Mouse (Mus musculus) stomach, embryonic 14.5 days (tissue): Measurements from ENCODE around the gene Acsm5. TPM values are rescaled to one million over a fixed set of nuclear protein-coding genes. Genes with fewer than 3 reads are reported as not detected.

ENCODE experiments used
- ATAC-seq: fragments of 200-750 bp; cut with Nextera tagmentation; 2 replicates; pipeline ENCODE4 v1.8.0; 2017; ENCODE audit warnings: low read depth, moderate TSS enrichment; ENCODE audit not compliant: insufficient number of reproducible peaks, insufficient read depth, low FRiP score
- H3K27ac ChIP-seq: fragments of 300-500 bp; sonication (generic); 2 replicates; pipeline ENCODE4 v1.5.1; 2014; ENCODE audit warnings: mild to moderate bottlenecking, low read length, moderate library complexity, mixed read lengths
- H3K27me3 ChIP-seq: fragments of 300-500 bp; sonication (generic); 2 replicates; pipeline ENCODE4 v1.6.1; 2014; ENCODE audit warnings: low read length, control low read depth, mixed read lengths; ENCODE audit not compliant: control insufficient read depth, insufficient read depth
- H3K36me3 ChIP-seq: fragments of 300-500 bp; sonication (generic); 2 replicates; pipeline ENCODE4 v1.6.1; 2014; ENCODE audit warnings: mild to moderate bottlenecking, control low read depth, low read length, moderate library complexity, mixed read lengths; ENCODE audit not compliant: control insufficient read depth, insufficient read depth
- H3K4me1 ChIP-seq: fragments of 300-500 bp; sonication (generic); 2 replicates; pipeline ENCODE4 v1.6.1; 2014; ENCODE audit warnings: low read length, control low read depth, mixed read lengths; ENCODE audit not compliant: control insufficient read depth, insufficient read depth
- H3K4me2 ChIP-seq: fragments of 300-500 bp; sonication (generic); replicated peaks from 2 replicates; pipeline ENCODE4 v1.6.1; 2014; ENCODE audit warnings: low read depth, low read length, control low read depth
- H3K4me3 ChIP-seq: fragments of 300-500 bp; sonication (generic); 2 replicates; pipeline ENCODE4 v1.5.1; 2014; ENCODE audit warnings: low read depth, low read length, control low read depth
- H3K9ac ChIP-seq: fragments of 300-500 bp; sonication (generic); replicated peaks from 2 replicates; pipeline ENCODE4 v1.6.1; 2014; ENCODE audit warnings: low read depth, mild to moderate bottlenecking, control low read depth, low read length, moderate library complexity, mixed read lengths
- H3K9me3 ChIP-seq: fragments of 300-500 bp; sonication (generic); 2 replicates; pipeline ENCODE4 v1.6.1; 2016; ENCODE audit warnings: low read depth, low read length, control low read depth; ENCODE audit not compliant: control insufficient read depth
- WGBS: fragments of 180-500 bp; shearing (Covaris S2); extraction: QIAGEN DNeasy Blood & Tissue Kit; methylation state at CpG from one replicate; pipeline ENCODE4 v1.1.7; 2014; 5-methylcytosine and 5-hydroxymethylcytosine counted together
- polyA plus RNA-seq: library from polyadenylated mRNA; unstranded; fragments of >200 nt; fragmentation: Nextera tagmentation; extraction: Ambion mirVana; gene quantifications from 2 replicates; pipeline ENCODE4 v1.2.1, GENCODE M21; 2014

The Acsm5 gene
- polyA plus RNA-seq, 1 experiment from 2014 or later = not detected

DNA sequence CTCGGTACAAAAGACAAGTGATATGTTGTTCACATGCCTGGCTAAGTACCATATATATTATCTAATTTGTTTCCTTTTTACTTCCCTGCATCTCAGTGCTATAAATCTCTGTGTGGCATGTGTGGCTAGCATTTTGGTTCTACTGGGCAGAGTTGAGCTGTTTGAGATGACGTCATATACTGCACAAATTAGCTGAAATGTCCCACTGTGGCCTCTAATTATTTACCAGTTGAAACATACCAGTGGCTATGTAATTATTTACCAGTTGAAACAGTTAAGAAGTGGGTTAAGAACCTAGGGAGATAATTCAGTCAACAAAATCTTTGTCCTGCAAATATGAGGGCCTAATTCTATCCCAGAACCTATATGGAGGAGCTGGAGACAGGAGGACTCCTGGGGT lies 8.3 kb downstream of the Acsm5 start:
- Histone ChIP-seq H3K4me3 (no peak overlapping the region), H3K27me3 (no peaks in the 10 kb centered on the region), H3K9me3 (no peaks in the 10 kb centered on the region), H3K4me1 (no peaks in the 10 kb centered on the region), H3K27ac (no peak overlapping the region), H3K36me3 (no peaks in the 10 kb centered on the region), H3K9ac (no peak overlapping the region), H3K4me2 (no peak overlapping the region)
- no peak for ATAC-seq
- WGBS = 60% methylated on average over 2 of the region's 2 CpGs

DNA sequence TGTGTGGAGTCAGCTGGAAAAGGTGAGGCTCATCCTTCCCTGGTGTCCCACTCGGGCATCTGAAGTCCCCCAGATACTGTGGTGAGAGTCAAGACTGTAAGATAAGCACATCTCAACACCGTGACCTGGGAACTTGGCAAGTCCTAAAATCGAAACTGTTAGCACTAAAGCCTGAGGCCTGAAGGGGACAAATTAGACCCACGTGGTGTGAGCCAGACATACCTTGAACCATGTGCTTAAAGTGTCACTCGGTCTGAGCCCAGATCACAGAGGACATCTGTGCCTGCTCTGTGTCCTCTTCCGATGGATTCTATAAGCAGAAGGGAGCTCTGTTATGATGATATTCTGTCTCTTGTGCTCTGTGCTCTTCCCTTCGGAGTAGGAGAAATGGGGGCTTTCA lies 9.4 kb downstream of the Acsm5 start:
- no peak overlapping the region for H3K9ac ChIP-seq
- no peaks in the 10 kb centered on the region for H3K4me1 ChIP-seq
- no peaks in the 10 kb centered on the region for H3K9me3 ChIP-seq
- H3K4me2 ChIP-seq = no peak overlapping the region
- WGBS = 72% methylated on average over 7 of the region's 7 CpGs
- H3K36me3 ChIP-seq = no peaks in the 10 kb centered on the region
- H3K27ac ChIP-seq = no peak overlapping the region
- no peak overlapping the region for H3K4me3 ChIP-seq
- H3K27me3 ChIP-seq = no peaks in the 10 kb centered on the region
- no peak for ATAC-seq

DNA sequence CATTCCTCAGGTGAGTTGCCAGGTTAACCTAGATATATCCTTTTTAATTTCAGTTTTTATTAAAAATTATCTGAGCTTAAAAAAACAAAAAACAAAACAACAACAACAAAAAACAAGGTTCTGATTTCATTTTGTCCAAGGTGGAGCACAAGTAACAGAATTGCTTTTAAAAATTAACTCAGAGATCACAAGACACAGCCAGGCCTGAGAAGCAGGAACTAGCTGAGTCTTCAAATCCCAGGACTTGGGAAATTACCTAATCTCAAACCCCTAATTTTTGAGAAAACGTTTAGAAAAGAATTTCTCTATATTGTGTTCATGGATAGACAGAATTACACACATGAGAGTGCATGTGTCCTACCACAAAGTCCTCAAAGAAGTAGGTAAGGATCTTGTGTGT lies 13.7 kb downstream of the Acsm5 start:
- Histone ChIP-seq H3K4me2 (no peak overlapping the region), H3K4me1 (no peaks in the 10 kb centered on the region), H3K9ac (no peak overlapping the region), H3K4me3 (no peak overlapping the region), H3K36me3 (no peaks in the 10 kb centered on the region), H3K27ac (no peak overlapping the region), H3K9me3 (no peaks in the 10 kb centered on the region), H3K27me3 (no peaks in the 10 kb centered on the region)
- WGBS = 53% methylated on average over 1 of the region's 1 CpGs
- no peak for ATAC-seq

DNA sequence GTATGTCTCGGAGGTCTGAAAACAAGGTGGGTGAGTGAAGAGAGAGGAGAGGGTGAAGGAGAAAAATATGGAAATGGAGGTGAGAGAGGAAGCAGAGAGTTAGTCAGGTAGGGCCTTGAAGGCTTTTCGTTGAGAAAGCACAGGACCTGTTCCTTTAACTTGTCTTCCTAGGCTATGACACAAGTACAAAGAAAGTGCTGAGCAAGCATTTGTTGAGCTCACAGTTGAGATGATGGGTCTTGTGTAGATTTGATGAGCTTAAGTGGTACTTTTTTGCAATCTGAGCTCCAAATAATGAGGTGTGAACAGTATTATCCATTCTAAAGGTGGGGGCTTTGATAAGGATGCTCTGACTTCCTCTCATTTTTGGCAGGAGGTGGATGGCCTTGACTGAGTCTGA lies 15.1 kb downstream of the Acsm5 start:
- 78% methylated on average over 2 of the region's 2 CpGs for WGBS
- no peaks in the 10 kb centered on the region for H3K4me1 ChIP-seq
- H3K4me3 ChIP-seq = no peak overlapping the region
- no peaks in the 10 kb centered on the region for H3K27me3 ChIP-seq
- H3K27ac ChIP-seq = no peak overlapping the region
- no peaks in the 10 kb centered on the region for H3K36me3 ChIP-seq
- no peaks in the 10 kb centered on the region for H3K9me3 ChIP-seq
- H3K9ac ChIP-seq = no peak overlapping the region
- H3K4me2 ChIP-seq = no peak overlapping the region
- ATAC-seq = no peak

DNA sequence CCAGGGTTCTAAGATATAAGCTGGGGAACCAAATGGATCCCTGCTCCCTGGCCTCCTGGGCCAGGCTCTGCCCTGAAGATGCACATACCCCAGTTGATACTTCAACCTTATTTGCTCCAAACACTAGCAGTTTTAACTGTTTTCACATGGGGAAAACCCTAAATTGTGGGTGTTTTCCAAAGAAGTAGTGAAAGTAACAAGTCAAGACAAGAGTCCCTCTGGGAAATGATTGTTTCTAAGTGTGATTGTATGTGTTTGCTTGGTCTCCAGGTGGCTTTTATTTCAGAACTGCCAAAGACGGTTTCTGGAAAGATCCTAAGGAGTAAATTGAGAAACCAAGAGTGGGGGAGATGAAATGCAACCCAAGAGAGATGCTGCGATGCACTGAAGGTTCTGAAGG lies 23.2 kb downstream of the Acsm5 start:
- Histone ChIP-seq H3K27me3 (no peaks in the 10 kb centered on the region), H3K4me2 (no peak overlapping the region), H3K27ac (no peak overlapping the region), H3K9ac (no peak overlapping the region), H3K9me3 (no peaks in the 10 kb centered on the region), H3K4me3 (no peak overlapping the region), H3K4me1 (no peaks in the 10 kb centered on the region), H3K36me3 (no peaks in the 10 kb centered on the region)
- ATAC-seq = no peak
- WGBS = 84% methylated on average over 2 of the region's 2 CpGs

DNA sequence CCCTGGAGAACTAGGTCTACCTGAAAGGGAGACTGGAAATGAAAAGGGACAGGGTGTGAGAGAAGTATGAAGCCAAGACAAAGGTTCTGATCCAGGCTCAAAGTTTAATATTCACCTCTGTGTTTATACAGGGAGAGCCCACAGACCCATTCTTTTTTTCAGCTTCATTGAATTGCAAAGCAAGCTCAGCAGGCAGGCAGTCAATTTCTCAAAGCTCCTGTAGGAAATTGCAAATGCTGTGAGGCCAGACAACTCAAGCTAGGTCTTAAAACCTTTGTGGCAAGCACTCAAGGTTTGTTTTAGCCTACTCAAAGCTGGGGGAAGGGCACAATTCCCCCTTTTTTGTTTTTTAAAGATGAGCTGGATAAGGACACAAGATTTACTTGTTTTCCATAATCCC lies 26.3 kb downstream of the Acsm5 start:
- Histone ChIP-seq H3K4me2 (no peak overlapping the region), H3K27me3 (no peaks in the 10 kb centered on the region), H3K36me3 (no peaks in the 10 kb centered on the region), H3K27ac (no peak overlapping the region), H3K4me1 (no peaks in the 10 kb centered on the region), H3K4me3 (no peak overlapping the region), H3K9me3 (no peaks in the 10 kb centered on the region), H3K9ac (no peak overlapping the region)
- no peak for ATAC-seq

DNA sequence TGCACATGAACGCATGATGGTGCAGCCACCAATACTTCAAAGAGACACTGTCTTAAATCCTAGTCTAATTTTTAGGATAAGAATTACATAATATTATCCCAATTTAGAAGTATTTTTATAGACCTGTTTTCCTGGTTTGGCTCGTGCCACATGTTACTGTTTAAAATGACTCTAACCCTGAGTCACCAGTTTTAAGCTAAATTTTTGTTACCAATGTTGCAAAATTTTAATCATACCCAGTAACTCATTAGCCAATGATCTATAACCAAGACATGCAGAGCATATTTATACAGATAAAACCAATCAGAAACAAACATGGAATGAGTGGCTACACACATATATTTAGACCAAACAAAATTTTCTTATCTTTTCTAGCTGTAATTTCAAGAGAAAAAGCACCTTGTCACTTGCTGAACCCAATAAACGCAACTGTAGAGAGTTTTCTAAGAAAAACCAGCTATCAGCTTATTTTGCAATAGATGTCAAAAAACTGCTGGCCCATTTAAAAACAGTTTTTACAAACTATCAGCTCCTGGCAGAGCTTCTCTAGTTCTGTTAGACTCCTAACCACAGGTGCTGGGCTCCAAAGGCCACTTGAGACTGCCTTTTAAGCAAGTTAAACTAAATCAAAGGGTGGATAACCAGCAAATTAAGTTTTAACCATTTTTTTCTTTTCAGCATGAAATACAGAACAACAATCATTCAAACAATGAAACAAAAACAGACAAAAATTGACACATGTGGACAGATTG lies 31.4 kb downstream of the Acsm5 start:
- Histone ChIP-seq H3K36me3 (no peaks in the 10 kb centered on the region), H3K4me3 (no peak overlapping the region), H3K9me3 (no peaks in the 10 kb centered on the region), H3K4me1 (no peaks in the 10 kb centered on the region), H3K27me3 (no peaks in the 10 kb centered on the region), H3K9ac (no peak overlapping the region), H3K4me2 (no peak overlapping the region), H3K27ac (no peak overlapping the region)
- no peak for ATAC-seq
- WGBS = 74% methylated on average over 3 of the region's 3 CpGs

DNA sequence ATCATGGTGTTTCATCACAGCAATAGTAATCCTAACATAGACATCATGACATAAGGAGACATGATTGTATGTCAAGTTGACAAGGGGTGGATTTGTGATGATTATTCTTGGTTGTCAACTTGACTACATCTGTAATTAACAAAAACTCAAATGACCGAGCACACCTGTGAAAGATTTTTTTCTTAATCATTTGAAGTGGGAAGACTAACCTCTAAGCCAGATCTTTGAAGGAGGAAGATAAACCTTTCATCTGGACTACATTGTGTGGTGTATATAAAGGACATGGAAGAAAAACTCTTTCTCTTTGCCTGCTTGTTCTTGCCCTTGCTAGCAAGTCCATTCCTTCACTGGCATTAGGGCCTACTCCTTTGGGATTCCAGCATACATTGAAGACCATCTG lies 34.8 kb downstream of the Acsm5 start, which contains the start of gene Acsm2:
Gene Acsm2, plus strand, starts transcription at position 301 of the 400 bp plus-strand sequence.
- Histone ChIP-seq H3K36me3 (no peaks in the 10 kb centered on the region), H3K4me3 (no peak within 1 kb of the TSS), H3K27ac (no peak within 1 kb of the TSS), H3K9me3 (no peaks in the 10 kb centered on the region), H3K4me1 (no peaks in the 10 kb centered on the region), H3K9ac (no peak within 1 kb of the TSS), H3K27me3 (no peaks in the 10 kb centered on the region), H3K4me2 (no peak within 1 kb of the TSS)
- ATAC-seq = no peak
- 71% methylated on average over 1 of the region's 1 CpGs for WGBS
